Mouse (Mus musculus): ENCODE data around the gene Smim5. TPM values are rescaled to one million over a fixed set of nuclear protein-coding genes. Genes with fewer than 3 reads are reported as not detected.
"Not testable (repeated sequence)": the region's sequence is repeated elsewhere in the genome, so short reads cannot be mapped to it uniquely, and the experiment has no call there.

The Smim5 gene
- 13.7 and 17.9 TPM in 2 replicates for polyA plus RNA-seq (2016; fragmentation: Nextera tagmentation; extraction: Ambion mirVana)

DNA sequence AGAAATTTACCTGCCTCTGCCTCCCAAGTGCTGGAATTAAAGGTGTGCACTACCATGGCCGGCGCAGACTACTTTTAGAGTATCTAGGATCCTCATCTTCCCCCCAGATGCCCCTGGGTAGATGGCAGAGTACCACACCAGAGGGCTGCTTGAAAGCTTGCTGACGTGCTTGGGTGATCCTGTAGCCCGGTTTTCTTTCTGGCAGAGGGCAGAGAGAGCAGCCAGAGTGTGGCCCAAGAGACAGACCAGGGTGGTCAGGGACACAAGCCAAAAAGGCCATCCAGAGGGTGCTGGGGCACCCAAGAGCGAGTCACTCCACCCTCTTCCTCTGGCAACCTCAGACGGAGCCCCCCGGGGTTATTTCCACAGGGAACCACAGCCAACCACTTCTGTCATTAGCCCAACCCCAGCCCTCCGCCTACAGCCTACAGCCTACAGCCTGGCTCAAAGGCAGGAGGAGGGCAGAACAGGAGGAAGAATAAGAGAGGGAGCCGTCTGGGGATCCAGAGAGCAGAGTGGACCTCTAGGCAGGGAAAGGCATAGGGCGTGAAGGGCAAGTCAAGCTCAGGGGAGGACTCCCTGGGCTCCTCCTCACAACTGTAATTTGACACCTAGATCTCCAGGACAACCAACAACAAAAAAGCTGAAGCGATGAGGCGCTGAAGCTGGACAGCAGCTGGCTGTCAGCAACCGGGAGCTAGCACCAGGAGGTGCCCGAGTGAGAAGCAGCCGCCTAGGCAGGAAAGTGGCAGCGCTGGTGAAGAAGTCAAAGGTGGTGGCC lies at the start of gene Smim5:
Gene Smim5, plus strand, starts transcription at position 481 of the 781 bp plus-strand sequence.
- Histone ChIP-seq H3K4me1 (peaks cover 79% of the 10 kb centered on the region), H3K27me3 (ENCODE audit: insufficient read depth, poor library complexity, severe bottlenecking) (no peaks in the 10 kb centered on the region), H3K27ac (peak within 1 kb of the TSS; percentile 92), H3K36me3 (peaks cover 27% of the 10 kb centered on the region), H3K4me3 (peak within 1 kb of the TSS; percentile 51), H3K9me3 (no peaks in the 10 kb centered on the region)
- 25% methylated on average over 16 of the region's 16 CpGs for WGBS
- DNase-seq (ENCODE audit: low spot score): peak; percentile 96

DNA sequence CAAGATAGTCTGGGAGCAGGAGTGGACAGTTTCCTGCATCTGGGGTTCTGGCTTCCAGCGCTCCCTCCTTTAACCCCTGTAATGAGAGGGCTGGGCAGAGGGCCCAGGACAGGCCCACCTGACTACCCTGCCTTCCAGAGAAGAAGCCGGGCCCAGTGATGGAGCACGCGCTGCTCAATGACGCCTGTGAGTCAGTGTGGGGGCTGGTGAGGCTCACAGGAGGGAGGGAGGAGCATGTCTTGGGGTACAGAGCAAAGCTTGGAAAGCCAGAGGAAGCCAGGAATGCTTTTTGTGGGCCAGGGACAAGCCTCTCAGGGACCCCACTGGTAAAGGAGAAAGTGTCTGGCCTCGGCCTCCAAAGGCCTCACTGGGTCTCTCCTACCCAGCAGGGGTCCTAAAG lies 45.1 kb upstream of the Smim5 start:
- H3K4me1 ChIP-seq: peaks cover 24% of the 10 kb centered on the region
- H3K9me3 ChIP-seq: no peaks in the 10 kb centered on the region
- H3K4me3 ChIP-seq: no peak overlapping the region; the same call in 1 of the 2 replicates
- peaks cover 78% of the 10 kb centered on the region for H3K36me3 ChIP-seq
- DNase-seq (ENCODE audit: low spot score): no peak
- 84% methylated on average over 6 of the region's 6 CpGs for WGBS
- H3K27me3 ChIP-seq (ENCODE audit: insufficient read depth, poor library complexity, severe bottlenecking): peaks cover 49% of the 10 kb centered on the region
- H3K27ac ChIP-seq: no peak overlapping the region

GRCm38 (mm10) chr11:115857146-115857545 lies 42.6 kb upstream of the Smim5 start:
- peaks cover 74% of the 10 kb centered on the region for H3K27me3 ChIP-seq (ENCODE audit: insufficient read depth, poor library complexity, severe bottlenecking)
- 93% methylated on average over 4 of the region's 4 CpGs for WGBS

DNA sequence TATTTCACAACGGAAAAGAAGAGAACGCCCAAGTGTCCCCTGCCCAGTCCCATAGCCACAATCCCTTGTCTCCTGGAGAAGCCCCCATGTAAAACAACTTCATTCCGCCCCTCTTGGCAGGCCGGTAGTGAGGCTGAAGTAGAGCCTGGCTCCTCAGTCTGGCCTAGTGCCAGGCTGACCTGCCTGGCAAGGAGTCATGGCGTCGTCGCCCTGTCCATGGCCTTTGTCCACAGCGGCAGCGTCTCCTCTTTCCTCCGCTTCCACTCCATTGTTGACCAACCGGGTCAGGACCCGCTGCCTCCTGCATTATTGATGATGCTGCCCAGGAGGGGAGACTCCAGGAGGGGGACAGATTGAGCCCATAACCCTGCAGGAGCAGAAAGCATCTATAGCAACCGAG lies 41.8 kb upstream of the Smim5 start:
- Histone ChIP-seq H3K4me1 (peaks cover 30% of the 10 kb centered on the region), H3K9me3 (no peaks in the 10 kb centered on the region), H3K4me3 (peak overlapping the region; percentile 63), H3K36me3 (peaks cover 46% of the 10 kb centered on the region), H3K27me3 (ENCODE audit: insufficient read depth, poor library complexity, severe bottlenecking) (peaks cover 80% of the 10 kb centered on the region), H3K27ac (no peak overlapping the region)
- 64% methylated on average over 13 of the region's 13 CpGs for WGBS
- no peak for DNase-seq (ENCODE audit: low spot score)

More at GRCm38 (mm10) chr11:115857146-115857545, 42.6 kb upstream of the Smim5 start:
- H3K4me3 ChIP-seq; H3K27ac ChIP-seq; H3K9me3 ChIP-seq; DNase-seq (ENCODE audit: low spot score): not testable (repeated sequence)
- peaks cover 30% of the 10 kb centered on the region for H3K4me1 ChIP-seq
- H3K36me3 ChIP-seq: peaks cover 53% of the 10 kb centered on the region

GRCm38 (mm10) chr11:115858354-115858753 lies 41.4 kb upstream of the Smim5 start, which contains the start of gene Myo15b:
Myo15b (plus strand) TSS chr11:115858406.
- peak within 1 kb of the TSS; percentile 63 for H3K4me3 ChIP-seq
- WGBS: 8% methylated on average over 27 of the region's 27 CpGs
- H3K36me3 ChIP-seq: peaks cover 41% of the 10 kb centered on the region
- H3K4me1 ChIP-seq: peaks cover 30% of the 10 kb centered on the region
- H3K27me3 ChIP-seq (ENCODE audit: insufficient read depth, poor library complexity, severe bottlenecking): peaks cover 84% of the 10 kb centered on the region
- no peak for DNase-seq (ENCODE audit: low spot score)
- no peaks in the 10 kb centered on the region for H3K9me3 ChIP-seq
- H3K27ac ChIP-seq: peak within 1 kb of the TSS; percentile 79

GRCm38 (mm10) chr11:115859143-115859945 lies 40.4 kb upstream of the Smim5 start:
- H3K36me3 ChIP-seq: peaks cover 32% of the 10 kb centered on the region
- peak overlapping the region; percentile 63 for H3K4me3 ChIP-seq
- DNase-seq (ENCODE audit: low spot score): peak; percentile 92
- H3K27ac ChIP-seq: peak overlapping the region; percentile 79
- peaks cover 31% of the 10 kb centered on the region for H3K4me1 ChIP-seq
- H3K27me3 ChIP-seq (ENCODE audit: insufficient read depth, poor library complexity, severe bottlenecking): peaks cover 81% of the 10 kb centered on the region
- H3K9me3 ChIP-seq: no peaks in the 10 kb centered on the region
- WGBS: 2% methylated on average over 72 of the region's 75 CpGs

DNA sequence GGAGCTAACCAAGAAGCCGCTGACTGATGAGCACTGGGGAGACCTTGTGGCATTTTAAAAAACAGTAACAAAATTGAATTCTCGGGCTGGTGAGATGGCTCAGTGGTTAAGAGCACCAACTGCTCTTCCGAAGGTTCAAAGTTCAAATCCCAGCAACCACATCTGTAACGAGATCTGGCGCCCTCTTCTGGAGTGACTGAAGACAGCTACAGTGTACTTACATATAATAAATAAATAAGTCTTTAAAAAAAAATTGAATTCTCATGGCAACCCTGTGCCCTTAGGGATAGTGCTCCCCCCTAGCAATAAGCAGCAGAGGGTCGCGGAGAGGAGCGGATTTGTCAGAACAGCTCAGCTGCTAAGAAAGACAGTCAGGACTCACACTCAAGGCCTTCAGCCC lies 35.9 kb upstream of the Smim5 start:
- no peak for DNase-seq (ENCODE audit: low spot score)
- WGBS: 83% methylated on average over 8 of the region's 8 CpGs
- Histone ChIP-seq H3K4me3 (no peak overlapping the region), H3K27ac (no peak overlapping the region), H3K9me3 (no peaks in the 10 kb centered on the region), H3K27me3 (ENCODE audit: insufficient read depth, poor library complexity, severe bottlenecking) (peaks cover 51% of the 10 kb centered on the region), H3K4me1 (peaks cover 27% of the 10 kb centered on the region), H3K36me3 (no peaks in the 10 kb centered on the region)

- no peak overlapping the region for H3K4me3 ChIP-seq
- WGBS: 72% methylated on average over 8 of the region's 8 CpGs
- H3K27me3 ChIP-seq (ENCODE audit: insufficient read depth, poor library complexity, severe bottlenecking): peaks cover 8% of the 10 kb centered on the region; the same call in 1 of the 2 replicates
- no peak overlapping the region for H3K27ac ChIP-seq
- peaks cover 31% of the 10 kb centered on the region for H3K4me1 ChIP-seq
- no peaks in the 10 kb centered on the region for H3K36me3 ChIP-seq
- DNase-seq (ENCODE audit: low spot score): no peak
- H3K9me3 ChIP-seq: no peaks in the 10 kb centered on the region
Observed at GRCm38 (mm10) chr11:115869393-115869792, 30.4 kb upstream of the Smim5 start.

DNA sequence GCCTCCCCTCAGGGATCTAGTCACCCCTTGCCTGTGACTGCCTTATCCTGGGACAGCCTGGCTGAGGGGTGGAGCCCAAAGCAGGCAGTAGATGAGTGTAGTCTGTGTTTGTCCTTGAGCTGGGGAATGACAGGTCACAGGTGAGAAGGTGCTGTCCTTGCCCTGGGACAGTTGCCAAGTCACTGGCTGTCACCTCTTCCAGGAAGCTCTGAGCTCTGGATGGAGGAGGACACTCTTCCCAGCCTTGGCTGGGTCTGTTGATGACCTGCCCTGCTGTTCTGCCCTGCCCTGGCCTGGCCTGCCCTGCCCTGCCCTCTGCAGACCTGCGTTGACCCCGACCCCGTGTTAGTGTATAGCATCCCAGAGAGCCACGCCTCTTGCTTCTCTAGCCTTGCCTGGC lies 27.3 kb upstream of the Smim5 start:
- Histone ChIP-seq H3K4me1 (peaks cover 27% of the 10 kb centered on the region), H3K9me3 (no peaks in the 10 kb centered on the region), H3K27me3 (ENCODE audit: insufficient read depth, poor library complexity, severe bottlenecking) (0 out of 2 replicates have a peak, but pooled peaks cover 3% of the 10 kb centered on the region), H3K27ac (peak overlapping the region; percentile 8), H3K4me3 (no peak overlapping the region), H3K36me3 (no peaks in the 10 kb centered on the region)
- WGBS: 61% methylated on average over 4 of the region's 4 CpGs
- no peak for DNase-seq (ENCODE audit: low spot score)

DNA sequence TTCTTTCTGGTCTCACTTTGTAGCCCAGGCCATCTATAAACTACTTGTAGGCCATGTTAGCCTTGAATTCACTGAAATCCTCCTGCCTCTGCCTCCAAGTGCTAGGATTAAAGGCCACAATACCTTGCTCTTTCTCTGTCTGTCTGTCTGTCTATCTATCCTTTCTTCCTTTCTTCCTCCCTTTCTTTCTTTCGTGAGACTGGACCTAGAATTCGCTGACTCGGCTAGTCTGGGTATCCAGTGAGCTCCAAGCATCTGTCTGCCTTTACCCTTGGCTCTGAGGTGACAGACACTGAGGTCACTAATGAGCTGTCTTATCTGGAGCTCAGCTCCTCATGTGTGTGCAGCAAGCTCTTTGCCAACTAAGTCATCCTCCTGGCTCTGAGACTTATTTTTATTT lies 23.8 kb upstream of the Smim5 start:
- no peak overlapping the region for H3K4me3 ChIP-seq
- H3K27me3 ChIP-seq (ENCODE audit: insufficient read depth, poor library complexity, severe bottlenecking): peaks cover 6% of the 10 kb centered on the region; the same call in 1 of the 2 replicates
- 83% methylated on average over 3 of the region's 3 CpGs for WGBS
- no peak for DNase-seq (ENCODE audit: low spot score)
- peaks cover 24% of the 10 kb centered on the region for H3K4me1 ChIP-seq
- no peak overlapping the region for H3K27ac ChIP-seq
- no peaks in the 10 kb centered on the region for H3K9me3 ChIP-seq
- H3K36me3 ChIP-seq: no peaks in the 10 kb centered on the region

- H3K9me3 ChIP-seq: no peaks in the 10 kb centered on the region
- H3K27ac ChIP-seq: no peak overlapping the region
- no peaks in the 10 kb centered on the region for H3K36me3 ChIP-seq
- no peak overlapping the region for H3K4me3 ChIP-seq
- peaks cover 24% of the 10 kb centered on the region for H3K4me1 ChIP-seq
- DNase-seq (ENCODE audit: low spot score): no peak
- peaks cover 9% of the 10 kb centered on the region; the same call in 1 of the 2 replicates for H3K27me3 ChIP-seq (ENCODE audit: insufficient read depth, poor library complexity, severe bottlenecking)
- WGBS: 75% methylated on average over 5 of the region's 5 CpGs
Observed at GRCm38 (mm10) chr11:115876438-115876837, 23.3 kb upstream of the Smim5 start.

DNA sequence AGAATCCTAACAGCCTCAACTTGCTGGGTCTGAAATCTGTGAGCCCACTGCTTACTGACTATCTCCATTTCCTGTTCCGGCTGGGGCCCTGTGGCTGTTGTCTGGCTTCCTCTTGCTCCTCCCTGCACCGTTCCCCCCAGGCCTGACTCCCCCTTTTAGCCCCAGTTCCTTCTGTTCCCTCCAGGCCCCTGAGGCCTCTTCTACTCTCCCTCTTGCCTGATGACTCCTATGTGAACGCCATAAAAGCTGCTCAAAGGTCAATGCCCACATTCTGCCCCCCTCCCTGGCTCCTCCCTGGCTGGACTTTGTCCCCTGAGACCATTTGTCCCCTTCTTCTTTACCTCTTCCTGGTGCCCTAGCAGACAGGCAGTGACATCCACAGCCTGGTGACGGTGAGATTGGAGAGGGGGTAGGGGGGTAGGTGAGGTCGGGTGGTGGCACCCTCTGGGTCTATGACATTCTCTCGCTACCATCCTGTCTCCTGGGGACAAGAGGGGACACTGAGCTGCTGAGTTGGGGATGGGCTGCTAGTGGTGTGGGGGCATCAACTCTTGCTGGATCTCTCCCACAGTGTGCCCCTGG lies 22.5 kb upstream of the Smim5 start:
- Histone ChIP-seq H3K4me1 (peaks cover 16% of the 10 kb centered on the region), H3K27ac (peak overlapping the region; percentile 56), H3K9me3 (no peaks in the 10 kb centered on the region), H3K4me3 (no peak overlapping the region), H3K36me3 (no peaks in the 10 kb centered on the region), H3K27me3 (ENCODE audit: insufficient read depth, poor library complexity, severe bottlenecking) (peaks cover 17% of the 10 kb centered on the region)
- DNase-seq (ENCODE audit: low spot score): no peak
- WGBS: 65% methylated on average over 6 of the region's 6 CpGs

Data from heart, embryonic 10.5 days (tissue).